Mouse (Mus musculus) heart, postnatal 0 days (tissue): ENCODE measurements at regions not wholly inside any gene's neighbourhood (a gene's known extent, or its start where the extent isn't known, plus 50 kb on each side); places are given as distances from the start of the nearest gene placed in this dataset.
A peak's percentile ranks its signal among the peaks of the same experiment; 100 is the strongest.

ENCODE experiments used
- ATAC-seq: fragments of 200-750 bp; cut with Nextera tagmentation; 2 replicates; pipeline ENCODE4 v1.8.0; 2017; ENCODE audit warnings: low read depth, moderate number of reproducible peaks, moderate library complexity; ENCODE audit not compliant: insufficient read depth
- DNase-seq: peaks from one replicate; pipeline ENCODE4 v3.0.0-alpha.2; 2016; ENCODE audit warnings: low spot score
- H3K27ac ChIP-seq: fragments of 300-500 bp; sonication (generic); 2 replicates; pipeline ENCODE4 v1.5.1; 2014; ENCODE audit warnings: low read depth, mild to moderate bottlenecking
- H3K27me3 ChIP-seq: fragments of 300-500 bp; sonication (generic); 2 replicates; pipeline ENCODE4 v1.6.1; 2014; ENCODE audit warnings: low read length, mixed read lengths; ENCODE audit not compliant: control insufficient read depth, insufficient read depth
- H3K36me3 ChIP-seq: fragments of 300-500 bp; sonication (generic); replicated peaks from 2 replicates; pipeline ENCODE4 v1.6.1; 2014; ENCODE audit warnings: low read length, mixed read lengths; ENCODE audit not compliant: control insufficient read depth, insufficient read depth
- H3K4me1 ChIP-seq: fragments of 300-500 bp; sonication (generic); 2 replicates; pipeline ENCODE4 v1.6.1; 2014; ENCODE audit warnings: antibody characterized with exemption; ENCODE audit not compliant: control insufficient read depth, insufficient read depth
- H3K4me2 ChIP-seq: fragments of 300-500 bp; sonication (generic); 2 replicates; pipeline ENCODE4 v1.6.1; 2014; ENCODE audit warnings: low read depth, mild to moderate bottlenecking, low read length, moderate library complexity
- H3K4me3 ChIP-seq: fragments of 300-500 bp; sonication (generic); 2 replicates; pipeline ENCODE4 v1.5.1; 2014; ENCODE audit warnings: low read depth, low read length
- H3K9ac ChIP-seq: fragments of 300-500 bp; sonication (generic); replicated peaks from 2 replicates; pipeline ENCODE4 v1.6.1; 2014; ENCODE audit warnings: low read depth, low read length, mixed read lengths
- H3K9me3 ChIP-seq: fragments of 300-500 bp; sonication (generic); replicated peaks from 2 replicates; pipeline ENCODE4 v1.6.1; 2016; ENCODE audit warnings: low read length; ENCODE audit not compliant: control insufficient read depth
- CTCF ChIP-seq: IDR thresholded peaks from 2 replicates; pipeline ENCODE4 v1.5.1; 2016; ENCODE audit warnings: antibody characterized with exemption, control low read depth, low read depth
- EP300 ChIP-seq: IDR thresholded peaks from 2 replicates; pipeline ENCODE4 v1.6.1; 2016; ENCODE audit warnings: antibody characterized with exemption, low read depth
- WGBS: fragments of 180-500 bp; shearing (Covaris S2); extraction: QIAGEN DNeasy Blood & Tissue Kit; methylation state at CpG from one replicate; pipeline ENCODE4 v1.1.7; 2014; 5-methylcytosine and 5-hydroxymethylcytosine counted together

DNA sequence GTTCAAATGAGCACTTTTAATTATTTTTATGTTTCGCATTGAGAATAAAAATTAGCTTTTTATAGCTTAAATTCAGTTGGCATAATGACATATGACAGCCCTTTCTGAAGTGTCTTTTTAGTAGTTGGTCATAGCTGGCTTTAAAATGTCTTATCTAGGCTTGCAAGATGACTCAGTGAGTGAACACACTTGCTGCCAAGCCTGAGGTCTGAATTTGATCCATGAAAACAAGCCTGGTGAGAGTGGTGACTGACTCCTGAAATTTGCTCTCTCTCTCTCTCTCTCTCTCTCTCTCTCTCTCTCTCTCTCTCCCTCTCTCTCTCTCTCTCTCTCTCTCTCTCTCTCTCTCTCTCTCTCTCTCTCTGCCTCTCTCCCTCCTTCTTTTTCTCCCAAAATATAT is 372.8 kb upstream of the Sash1 start:
- Histone ChIP-seq H3K9ac (no peak overlapping the region), H3K27ac (no peak overlapping the region), H3K4me2 (no peak overlapping the region), H3K9me3 (no peaks in the 10 kb centered on the region), H3K4me3 (no peak overlapping the region), H3K4me1 (no peaks in the 10 kb centered on the region), H3K27me3 (no peaks in the 10 kb centered on the region), H3K36me3 (no peaks in the 10 kb centered on the region)
- 86% methylated on average over 1 of the region's 1 CpGs for WGBS
- no peak for TF ChIP-seq CTCF
- TF ChIP-seq EP300 = no peak
- no peak for ATAC-seq
- DNase-seq = no peak

DNA sequence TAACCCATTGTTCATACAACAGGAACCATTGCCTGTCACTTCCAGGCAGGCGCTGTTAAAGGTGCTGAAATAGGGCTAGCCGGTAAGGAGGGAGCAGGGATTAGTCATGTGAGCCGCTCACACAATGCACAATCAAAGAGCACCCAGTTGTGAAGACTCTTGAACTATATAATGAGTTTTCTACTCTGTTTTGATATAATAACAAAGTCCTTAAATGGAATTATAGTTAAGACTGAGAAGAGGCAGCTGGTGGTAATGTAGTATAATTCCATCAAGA is 367.0 kb upstream of the Sash1 start:
- H3K9ac ChIP-seq = no peak overlapping the region
- no peaks in the 10 kb centered on the region for H3K4me1 ChIP-seq
- H3K4me3 ChIP-seq = no peak overlapping the region
- no peak for ATAC-seq
- no peaks in the 10 kb centered on the region for H3K9me3 ChIP-seq
- H3K27me3 ChIP-seq = no peaks in the 10 kb centered on the region
- no peak for TF ChIP-seq EP300
- 11% methylated on average over 3 of the region's 3 CpGs for WGBS
- no peak overlapping the region for H3K4me2 ChIP-seq
- H3K27ac ChIP-seq = no peak overlapping the region
- H3K36me3 ChIP-seq = no peaks in the 10 kb centered on the region
- DNase-seq = no peak

DNA sequence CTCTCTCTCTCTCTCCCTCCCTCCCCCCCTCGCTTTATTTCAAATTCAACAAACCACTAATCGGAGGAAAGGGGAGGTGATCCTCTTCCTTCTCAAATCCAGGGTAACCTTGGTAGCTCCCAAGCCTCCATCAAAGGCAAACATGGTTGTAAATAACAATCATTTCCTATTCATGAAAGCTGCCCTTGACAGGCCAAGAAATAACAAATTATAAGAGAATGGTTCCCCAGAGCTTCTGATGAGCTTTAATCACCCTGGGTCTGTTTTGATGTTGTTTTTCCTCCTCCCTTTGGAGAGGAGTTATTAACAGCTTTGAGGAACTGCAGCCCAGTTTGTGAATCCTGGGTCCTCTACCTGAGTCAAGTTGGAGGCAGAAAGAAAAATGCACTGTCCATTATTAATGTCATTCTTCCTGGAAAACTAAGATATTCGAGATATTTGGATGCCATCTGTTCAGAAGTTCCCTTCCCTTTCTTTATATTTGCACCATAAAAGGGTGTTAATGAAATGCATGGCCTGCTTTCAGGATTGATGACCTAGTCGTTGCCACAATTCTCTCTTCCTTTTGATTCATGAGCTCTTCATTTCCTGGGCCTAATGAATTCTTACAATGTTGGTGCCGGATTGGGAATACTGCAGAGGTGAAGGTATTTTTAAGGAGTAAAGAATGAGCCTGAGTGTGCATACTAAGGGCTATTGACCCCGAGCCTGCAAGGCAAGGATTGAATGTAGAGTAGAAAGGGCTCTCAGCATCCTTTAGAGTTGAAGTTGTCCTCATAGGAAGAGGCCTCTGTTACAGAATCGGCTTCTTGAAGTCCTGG is 366.5 kb upstream of the Sash1 start:
- Histone ChIP-seq H3K4me1 (no peaks in the 10 kb centered on the region), H3K4me3 (no peak overlapping the region), H3K27ac (no peak overlapping the region), H3K4me2 (no peak overlapping the region), H3K36me3 (no peaks in the 10 kb centered on the region), H3K9ac (no peak overlapping the region), H3K9me3 (no peaks in the 10 kb centered on the region), H3K27me3 (no peaks in the 10 kb centered on the region)
- no peak for DNase-seq
- WGBS = 50% methylated on average over 7 of the region's 7 CpGs
- no peak for ATAC-seq
- no peak for TF ChIP-seq CTCF
- no peak for TF ChIP-seq EP300

DNA sequence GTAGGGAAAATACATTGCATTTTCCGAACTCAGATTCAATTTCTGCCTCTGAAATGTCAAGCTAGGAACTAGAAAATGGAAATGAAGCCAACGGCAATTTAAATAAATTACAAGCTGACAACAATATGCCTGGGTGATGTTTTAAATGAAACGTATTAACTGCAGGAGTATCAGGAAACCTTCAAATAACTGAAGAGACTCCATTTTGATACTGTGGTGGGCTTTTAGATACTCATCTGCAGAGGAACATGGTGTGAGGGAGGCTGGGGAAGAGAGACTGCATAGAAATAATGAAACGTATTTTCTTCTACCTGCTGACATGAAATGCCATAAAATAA is 357.4 kb upstream of the Sash1 start:
- H3K36me3 ChIP-seq = no peaks in the 10 kb centered on the region
- WGBS = 73% methylated on average over 4 of the region's 4 CpGs
- no peak overlapping the region for H3K27ac ChIP-seq
- no peak overlapping the region for H3K4me3 ChIP-seq
- peaks cover 5% of the 10 kb centered on the region; the same call in 1 of the 2 replicates for H3K4me1 ChIP-seq
- H3K27me3 ChIP-seq = no peaks in the 10 kb centered on the region
- TF ChIP-seq EP300 (no peak), CTCF (no peak)
- ATAC-seq (no peak), DNase-seq (no peak)
- H3K9me3 ChIP-seq = no peaks in the 10 kb centered on the region
- no peak overlapping the region for H3K4me2 ChIP-seq
- H3K9ac ChIP-seq = no peak overlapping the region

DNA sequence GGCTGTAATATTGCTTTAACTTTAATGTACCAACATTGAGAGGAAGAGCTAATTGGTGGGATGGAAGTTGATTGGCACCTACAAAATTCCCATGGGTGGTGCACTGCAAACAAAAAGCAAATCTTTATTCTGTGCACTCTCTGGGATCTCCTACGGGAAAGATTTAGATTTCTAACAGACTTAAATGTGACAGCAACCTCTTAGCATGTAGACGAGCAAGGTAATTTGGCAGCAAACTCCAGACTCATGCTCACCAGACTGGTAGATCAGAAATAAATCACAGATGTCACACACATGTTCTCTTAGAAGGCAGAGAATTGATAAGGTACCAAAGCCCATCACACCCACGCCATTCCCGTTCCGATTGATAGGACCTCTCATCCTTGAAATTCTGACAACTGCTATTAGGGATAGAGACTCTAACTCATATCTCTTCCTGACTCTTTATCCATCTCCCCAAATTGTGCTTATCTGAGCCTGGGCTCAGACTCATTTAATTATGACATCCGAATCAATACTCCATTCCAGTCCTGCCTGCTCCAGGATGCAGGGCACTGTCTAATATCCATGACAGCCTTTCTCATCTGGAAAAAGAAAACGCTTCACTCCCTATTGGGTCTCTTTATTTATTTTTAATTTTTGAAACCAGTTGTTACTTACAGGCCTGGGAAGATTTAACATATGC is 356.9 kb upstream of the Sash1 start:
- Histone ChIP-seq H3K4me1 (peaks cover 5% of the 10 kb centered on the region; the same call in 1 of the 2 replicates), H3K9ac (no peak overlapping the region), H3K27me3 (no peaks in the 10 kb centered on the region), H3K36me3 (no peaks in the 10 kb centered on the region), H3K4me3 (no peak overlapping the region), H3K4me2 (no peak overlapping the region), H3K27ac (no peak overlapping the region), H3K9me3 (no peaks in the 10 kb centered on the region)
- DNase-seq (no peak), ATAC-seq (no peak)
- 74% methylated on average over 7 of the region's 7 CpGs for WGBS
- no peak for TF ChIP-seq EP300
- no peak for TF ChIP-seq CTCF

DNA sequence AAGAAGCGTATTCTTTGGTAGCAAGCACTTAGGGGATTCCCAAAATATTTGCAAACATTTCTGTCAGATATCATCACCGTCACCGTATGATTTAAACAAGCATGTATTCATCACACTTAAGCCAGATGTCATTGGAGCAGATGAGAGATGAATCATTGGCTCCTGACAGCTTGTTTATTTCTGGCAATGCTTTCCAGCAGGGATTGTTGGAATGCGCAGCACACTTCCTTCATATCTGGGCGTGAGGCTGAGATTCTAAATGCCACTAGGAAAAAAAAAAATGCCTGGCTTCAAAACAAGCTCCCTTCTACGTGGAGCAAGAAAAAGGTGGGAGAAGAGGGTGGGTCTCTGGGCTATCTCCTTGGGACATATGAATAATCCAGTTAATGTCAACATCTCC is 354.1 kb upstream of the Sash1 start:
- H3K9me3 ChIP-seq = no peaks in the 10 kb centered on the region
- H3K27ac ChIP-seq = peak overlapping the region; percentile 58
- no peak overlapping the region for H3K4me2 ChIP-seq
- no peaks in the 10 kb centered on the region for H3K27me3 ChIP-seq
- peaks cover 5% of the 10 kb centered on the region; the same call in 1 of the 2 replicates for H3K4me1 ChIP-seq
- no peak overlapping the region for H3K9ac ChIP-seq
- ATAC-seq (peak; percentile 82), DNase-seq (peak; percentile 79)
- WGBS = 7% methylated on average over 6 of the region's 6 CpGs
- no peak for TF ChIP-seq CTCF
- no peak for TF ChIP-seq EP300
- no peak overlapping the region for H3K4me3 ChIP-seq
- no peaks in the 10 kb centered on the region for H3K36me3 ChIP-seq
